ENCODE assay signal across 24 mouse cellular contexts in the genomic region with DNA sequence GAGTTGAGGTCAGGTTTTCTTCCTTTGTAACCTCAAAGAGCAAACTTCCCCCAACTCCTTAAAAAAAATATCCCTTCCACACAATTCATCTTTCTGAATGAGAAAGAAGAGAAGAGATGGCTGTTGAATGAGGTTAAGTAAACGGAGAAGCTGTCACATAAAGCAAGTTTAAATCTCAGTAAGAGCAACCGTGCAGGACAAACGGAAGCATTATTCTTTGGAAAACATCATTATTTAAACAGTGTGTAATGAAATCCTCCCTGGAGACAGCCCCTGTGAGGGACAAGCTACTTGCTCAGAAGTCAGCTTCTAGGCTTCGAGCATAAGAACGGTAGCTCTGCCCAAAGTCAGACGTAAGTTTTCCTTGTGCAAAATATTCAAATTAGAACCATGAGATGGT. TPM values are rescaled to one million over a fixed set of nuclear protein-coding genes. Genes with fewer than 3 reads are reported as not detected.
DNase-seq lines count a peak whose midpoint lies in the region; ATAC-seq and TF ChIP-seq lines count a peak whose summit lies in the region.
"Had no signal": no experiment of that assay in that cellular context is flagged by ENCODE, and none has a peak within 500 bp of the region (broad histone marks: within the 10 kb centered on the region; RNA-seq: fewer than 3 reads in every experiment).

No protein-coding gene starts in this region.

- H3K9me3 ChIP-seq in kidney, embryonic 15.5 days (replicated peaks) = no peaks in the 10 kb centered on the region
- H3K9me3 ChIP-seq in embryonic facial prominence, embryonic 12.5 days = no peaks in the 10 kb centered on the region
- no peaks in the 10 kb centered on the region for H3K9me3 ChIP-seq in limb, embryonic 14.5 days (ENCODE audit: control insufficient read depth, low read length)
- no peaks in the 10 kb centered on the region for H3K9me3 ChIP-seq in neural tube, embryonic 15.5 days (replicated peaks)
- H3K9me3 ChIP-seq: forebrain, embryonic 10.5 days; forebrain, embryonic 15.5 days; hindbrain, embryonic 13.5 days; lung, embryonic 15.5 days had no signal

- H3K4me1 ChIP-seq in kidney, embryonic 15.5 days = peaks cover 6% of the 10 kb centered on the region
- H3K4me1 ChIP-seq in embryonic facial prominence, embryonic 12.5 days = no peaks in the 10 kb centered on the region
- 0 out of 2 replicates have a peak, but pooled peaks cover 2% of the 10 kb centered on the region for H3K4me1 ChIP-seq in limb, embryonic 14.5 days (ENCODE audit: control insufficient read depth, insufficient read depth, low read length)
- H3K4me1 ChIP-seq in neural tube, embryonic 15.5 days = no peaks in the 10 kb centered on the region
- H3K4me1 ChIP-seq: forebrain, embryonic 15.5 days; hindbrain, embryonic 13.5 days; lung, embryonic 15.5 days had no signal

- ATAC-seq in kidney, embryonic 15.5 days (replicated peaks; ENCODE audit: low FRiP score) = peak; percentile 52; the same call in 1 of the 2 replicates
- ATAC-seq in embryonic facial prominence, embryonic 12.5 days (ENCODE audit: insufficient number of reproducible peaks, insufficient read depth, low FRiP score, low TSS enrichment) = no peak
- no peak for ATAC-seq in limb, embryonic 14.5 days (ENCODE audit: low FRiP score, low read depth)
- no peak for ATAC-seq in neural tube, embryonic 15.5 days (ENCODE audit: low FRiP score)
- ATAC-seq: CD4-positive, CD25-positive, alpha-beta regulatory T cell, adult 4 months; forebrain, embryonic 15.5 days; intestine, postnatal 0 days; midbrain, embryonic 16.5 days had no signal

- peak overlapping the region; percentile 19; the same call in 1 of the 2 replicates for H3K27ac ChIP-seq in kidney, embryonic 15.5 days
- peak overlapping the region; percentile 46; the same call in 1 of the 2 replicates for H3K27ac ChIP-seq in embryonic facial prominence, embryonic 12.5 days
- peak overlapping the region; percentile 9; the same call in 1 of the 2 replicates for H3K27ac ChIP-seq in limb, embryonic 14.5 days (replicated peaks; ENCODE audit: low read depth, low read length)
- no peak overlapping the region for H3K27ac ChIP-seq in neural tube, embryonic 15.5 days (replicated peaks)
- H3K27ac ChIP-seq: forebrain, embryonic 10.5 days; forebrain, embryonic 15.5 days; hindbrain, embryonic 13.5 days; lung, embryonic 15.5 days had no signal

- H3K27me3 ChIP-seq in kidney, embryonic 15.5 days = peaks cover 3% of the 10 kb centered on the region; the same call in 1 of the 2 replicates
- no peaks in the 10 kb centered on the region for H3K27me3 ChIP-seq in embryonic facial prominence, embryonic 12.5 days
- no peaks in the 10 kb centered on the region for H3K27me3 ChIP-seq in limb, embryonic 14.5 days (ENCODE audit: control insufficient read depth, insufficient read depth, low read length)
- no peaks in the 10 kb centered on the region for H3K27me3 ChIP-seq in neural tube, embryonic 15.5 days (replicated peaks)
- H3K27me3 ChIP-seq: forebrain, embryonic 15.5 days; hindbrain, embryonic 13.5 days; lung, embryonic 15.5 days had no signal

- peaks cover 7% of the 10 kb centered on the region for H3K36me3 ChIP-seq in kidney, embryonic 15.5 days
- peaks cover 18% of the 10 kb centered on the region for H3K36me3 ChIP-seq in embryonic facial prominence, embryonic 12.5 days
- H3K36me3 ChIP-seq in limb, embryonic 14.5 days (ENCODE audit: control insufficient read depth, insufficient read depth, low read length) = peaks cover 25% of the 10 kb centered on the region
- no peaks in the 10 kb centered on the region for H3K36me3 ChIP-seq in neural tube, embryonic 15.5 days
- H3K36me3 ChIP-seq: forebrain, embryonic 15.5 days had no signal

- TF ChIP-seq POLR2A in limb, embryonic 14.5 days (IDR thresholded peaks at IDR 0.05; ENCODE audit: borderline replicate concordance, extremely low read depth, insufficient read depth, insufficient read length) = no peak

- 16% methylated on average over 6 of the region's 6 CpGs for WGBS in kidney, embryonic 15.5 days
- 16% methylated on average over 6 of the region's 6 CpGs for WGBS in embryonic facial prominence, embryonic 12.5 days
- 57% methylated on average over 6 of the region's 6 CpGs for WGBS in limb, embryonic 14.5 days
- WGBS in neural tube, embryonic 15.5 days = 39% methylated on average over 6 of the region's 6 CpGs

- H3K4me2 ChIP-seq in kidney, embryonic 15.5 days = no peak overlapping the region
- no peak overlapping the region for H3K4me2 ChIP-seq in embryonic facial prominence, embryonic 12.5 days (replicated peaks)
- H3K4me2 ChIP-seq in limb, embryonic 14.5 days (replicated peaks; ENCODE audit: low read depth, low read length, severe bottlenecking) = no peak overlapping the region
- H3K4me2 ChIP-seq in neural tube, embryonic 15.5 days = no peak overlapping the region
- H3K4me2 ChIP-seq: forebrain, embryonic 15.5 days; hindbrain, embryonic 13.5 days; liver, embryonic 11.5 days; lung, embryonic 15.5 days; midbrain, embryonic 11.5 days had no signal

- no peak overlapping the region for H3K4me3 ChIP-seq in kidney, embryonic 15.5 days (replicated peaks)
- no peak overlapping the region for H3K4me3 ChIP-seq in embryonic facial prominence, embryonic 12.5 days
- H3K4me3 ChIP-seq in limb, embryonic 14.5 days (replicated peaks; ENCODE audit: low read length) = no peak overlapping the region
- H3K4me3 ChIP-seq in neural tube, embryonic 15.5 days (replicated peaks) = no peak overlapping the region
- H3K4me3 ChIP-seq: forebrain, embryonic 10.5 days; forebrain, embryonic 15.5 days; hindbrain, embryonic 13.5 days; lung, embryonic 15.5 days had no signal

- DNase-seq in kidney, adult 9 months = no peak
- DNase-seq in embryo, embryonic 11 days = peak; percentile 50
- DNase-seq in limb, embryonic 14.5 days (ENCODE audit: low spot score) = no peak
- DNase-seq in frontal cortex, postnatal 10 days (ENCODE audit: low spot score in 2 of 2) = no peak
- DNase-seq: adrenal gland, postnatal 14 days; cerebellum, adult 11 months; cerebellum, postnatal 10 days; heart, postnatal 36 days; kidney, postnatal 25 days; thymus, adult 2 months; thymus, postnatal 36 days had no signal

- no peak overlapping the region for H3K9ac ChIP-seq in kidney, embryonic 15.5 days
- no peak overlapping the region for H3K9ac ChIP-seq in embryonic facial prominence, embryonic 12.5 days
- H3K9ac ChIP-seq in limb, embryonic 14.5 days (ENCODE audit: low read depth, low read length, severe bottlenecking) = no peak overlapping the region
- no peak overlapping the region for H3K9ac ChIP-seq in neural tube, embryonic 15.5 days (replicated peaks)
- H3K9ac ChIP-seq: forebrain, embryonic 15.5 days; hindbrain, embryonic 13.5 days; lung, embryonic 15.5 days had no signal

RNA-seq across cellular contexts. Expression of gene Calhm6, which starts 22.7 kb away (rescaled TPM):
- polyA plus RNA-seq in kidney, embryonic 15.5 days (2015; fragmentation: Nextera tagmentation; extraction: Ambion mirVana) = 0.75 and 0.90 TPM in 2 replicates
- polyA plus RNA-seq in embryonic facial prominence, embryonic 12.5 days (2016; fragmentation: Nextera tagmentation; extraction: Ambion mirVana) = 0.74 and 0.83 TPM in 2 replicates
- 1.2 and 1.7 TPM in 2 replicates for polyA plus RNA-seq in limb, embryonic 14.5 days (2012; rRNA removed)
- 0.96 and 1.5 TPM in 2 replicates for polyA plus RNA-seq in limb, embryonic 14.5 days (2014; fragmentation: Nextera tagmentation; extraction: Ambion mirVana)
- polyA plus RNA-seq in neural tube, embryonic 15.5 days (2015; fragmentation: Nextera tagmentation; extraction: Ambion mirVana) = 1.1 and 2.1 TPM in 2 replicates
- polyA plus RNA-seq: neural tube, embryonic 11.5 days had no signal

RNA-seq across cellular contexts. Expression of gene Calhm5, which starts 54.1 kb away (rescaled TPM):
- polyA plus RNA-seq in kidney, embryonic 15.5 days (2015; fragmentation: Nextera tagmentation; extraction: Ambion mirVana) = 0.39 and 0.74 TPM in 2 replicates
- 0.48 and 0.61 TPM in 2 replicates for polyA plus RNA-seq in embryonic facial prominence, embryonic 12.5 days (2016; fragmentation: Nextera tagmentation; extraction: Ambion mirVana)
- 0.27 and 0.29 TPM in 2 replicates for polyA plus RNA-seq in limb, embryonic 14.5 days (2012; rRNA removed)
- 0.51 and 0.54 TPM in 2 replicates for polyA plus RNA-seq in limb, embryonic 14.5 days (2014; fragmentation: Nextera tagmentation; extraction: Ambion mirVana)
- polyA plus RNA-seq in neural tube, embryonic 15.5 days (2015; fragmentation: Nextera tagmentation; extraction: Ambion mirVana) = 0.92 and 1.1 TPM in 2 replicates
- polyA plus RNA-seq: CD4-positive, CD25-positive, alpha-beta regulatory T cell, adult 4 months had no signal

RNA-seq across cellular contexts. Expression of gene Dse, which starts 57.1 kb away (rescaled TPM):
- 22.2 and 23.5 TPM in 2 replicates for polyA plus RNA-seq in kidney, embryonic 15.5 days (2015; fragmentation: Nextera tagmentation; extraction: Ambion mirVana)
- polyA plus RNA-seq in embryonic facial prominence, embryonic 12.5 days (2016; fragmentation: Nextera tagmentation; extraction: Ambion mirVana) = 47.5 and 49.3 TPM in 2 replicates
- 30.8 and 38.8 TPM in 2 replicates for polyA plus RNA-seq in limb, embryonic 14.5 days (2012; rRNA removed)
- 49.8 and 50.6 TPM in 2 replicates for polyA plus RNA-seq in limb, embryonic 14.5 days (2014; fragmentation: Nextera tagmentation; extraction: Ambion mirVana)
- 7.9 and 9.2 TPM in 2 replicates for polyA plus RNA-seq in neural tube, embryonic 15.5 days (2015; fragmentation: Nextera tagmentation; extraction: Ambion mirVana)
